Mouse (Mus musculus): Measurements from ENCODE around the gene Yeats2.
A peak's percentile ranks its signal among the peaks of the same experiment; 100 is the strongest.

GRCm38 (mm10) chr16:20097069-20097710, 43.7 kb upstream of the Yeats2 start, which contains the start of gene Klhl24:
- TF ChIP-seq POLR2A (IDR thresholded peaks at IDR 0.05; ENCODE audit: insufficient read depth, low read depth, low read length): peak; percentile 90
- TF ChIP-seq CTCF (IDR thresholded peaks at IDR 0.05; ENCODE audit: insufficient read depth, low read depth, low read length): peak; percentile 57
